Mouse (Mus musculus): ENCODE data around the gene Ralgps1.
"Not testable (repeated sequence)": the region's sequence is repeated elsewhere in the genome, so short reads cannot be mapped to it uniquely, and the experiment has no call there.

Gene Ralgps1

GRCm38 (mm10) chr2:33130526-33131483, 240.5 kb downstream of the Ralgps1 start:
- peak; percentile 99 for DNase-seq

DNA sequence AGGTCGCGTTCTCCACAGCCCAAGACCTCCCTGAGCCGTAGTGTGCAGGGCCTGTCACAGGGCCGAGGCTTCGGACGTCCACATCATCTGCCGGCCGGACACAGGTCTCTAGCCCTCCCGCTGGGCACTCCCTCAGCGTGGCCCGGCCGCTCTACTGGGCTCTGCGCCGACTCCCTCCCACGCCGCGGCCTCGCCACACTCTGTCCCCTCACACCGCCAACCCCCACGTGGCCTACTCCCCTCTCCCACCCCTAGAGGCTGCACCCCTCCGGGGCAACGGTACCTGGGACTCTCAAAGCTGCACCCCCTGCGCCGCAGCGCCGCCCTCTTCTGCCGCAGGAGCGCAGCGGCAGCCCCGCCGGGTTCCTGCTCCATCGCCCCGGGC, 241.2 kb downstream of the Ralgps1 start:
- no peak for DNase-seq

DNA sequence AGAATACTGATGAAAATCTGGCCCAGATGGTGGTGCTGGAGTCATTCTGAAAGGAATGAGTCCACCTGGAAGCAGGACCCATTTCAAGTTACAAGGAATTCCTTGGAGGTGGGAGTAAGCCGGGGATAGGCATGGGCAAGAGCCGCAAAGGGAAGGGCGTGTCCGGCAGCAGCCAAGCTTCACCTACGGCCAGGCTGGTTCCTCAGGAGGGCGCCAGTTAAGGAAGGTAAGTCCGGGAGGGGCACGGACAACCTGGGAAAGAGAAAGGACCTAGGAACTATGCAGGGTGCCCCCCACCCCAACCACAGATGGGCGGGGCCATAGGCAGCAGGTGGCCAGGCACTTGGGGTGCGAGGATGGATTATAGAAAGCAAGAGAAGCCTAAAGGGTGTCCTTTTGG, 241.6 kb downstream of the Ralgps1 start:
- no peak for DNase-seq

DNA sequence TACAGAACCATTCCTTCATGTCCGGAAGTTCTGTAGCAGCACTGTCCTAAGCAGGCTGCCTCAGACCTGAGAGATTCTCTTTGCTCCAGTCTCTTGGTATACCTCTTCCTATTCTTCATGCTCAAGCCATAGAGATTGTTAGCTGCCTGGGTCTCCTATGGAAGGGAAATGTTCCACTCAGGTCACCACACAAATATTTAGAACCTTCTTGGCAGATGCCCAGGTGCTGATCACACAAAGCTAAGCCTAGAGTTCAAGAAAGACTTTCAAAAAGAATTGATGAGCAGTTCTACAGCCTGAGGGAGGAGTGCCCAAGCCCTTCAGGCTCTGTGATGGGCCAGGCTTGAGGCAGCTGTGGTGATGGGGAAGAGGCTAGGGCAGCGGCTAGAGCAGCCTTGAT, 242.3 kb downstream of the Ralgps1 start:
- no peak for DNase-seq

GRCm38 (mm10) chr2:33127271-33127670, 244.0 kb downstream of the Ralgps1 start:
- DNase-seq = no peak

DNA sequence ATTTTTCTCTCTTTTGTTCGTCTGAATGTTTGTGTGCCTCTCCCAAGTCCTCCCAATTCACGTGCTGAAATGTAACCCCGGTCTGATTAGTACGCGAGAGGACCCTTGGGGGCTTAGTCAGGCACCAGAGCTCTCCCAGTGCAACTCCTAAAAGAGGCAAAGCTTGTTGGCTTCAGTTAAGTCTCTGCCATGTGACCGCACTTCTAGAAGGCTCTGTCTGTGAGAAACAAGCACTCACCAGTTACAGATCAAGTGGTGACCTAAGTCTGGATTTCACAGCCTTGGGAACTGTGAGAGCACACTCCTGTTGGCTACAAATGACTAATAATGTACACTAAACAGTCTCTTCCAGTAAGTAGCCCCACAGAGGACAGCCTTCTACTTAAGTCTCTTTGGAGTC, 248.4 kb downstream of the Ralgps1 start:
- DNase-seq = no peak

DNA sequence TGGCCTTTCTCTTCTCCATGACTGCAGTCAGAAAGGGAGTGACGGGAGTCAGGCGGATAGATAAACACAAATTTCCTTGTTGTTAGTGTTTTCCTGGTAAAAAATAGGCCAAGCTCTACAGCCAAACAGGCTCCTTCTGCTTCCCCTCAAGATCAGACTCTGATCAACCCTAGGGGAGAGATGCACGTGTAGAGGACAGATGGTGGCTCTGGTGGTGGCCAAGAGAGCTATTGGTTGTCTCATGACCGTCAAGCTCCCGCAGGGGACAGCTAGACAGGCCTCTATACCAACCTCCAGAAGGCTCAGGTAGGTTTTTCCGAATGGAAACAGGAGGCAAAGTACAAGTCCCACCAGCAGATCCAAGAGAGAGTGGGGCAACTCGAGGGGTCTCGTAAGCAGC, 270.8 kb downstream of the Ralgps1 start:
- no peak for DNase-seq

DNA sequence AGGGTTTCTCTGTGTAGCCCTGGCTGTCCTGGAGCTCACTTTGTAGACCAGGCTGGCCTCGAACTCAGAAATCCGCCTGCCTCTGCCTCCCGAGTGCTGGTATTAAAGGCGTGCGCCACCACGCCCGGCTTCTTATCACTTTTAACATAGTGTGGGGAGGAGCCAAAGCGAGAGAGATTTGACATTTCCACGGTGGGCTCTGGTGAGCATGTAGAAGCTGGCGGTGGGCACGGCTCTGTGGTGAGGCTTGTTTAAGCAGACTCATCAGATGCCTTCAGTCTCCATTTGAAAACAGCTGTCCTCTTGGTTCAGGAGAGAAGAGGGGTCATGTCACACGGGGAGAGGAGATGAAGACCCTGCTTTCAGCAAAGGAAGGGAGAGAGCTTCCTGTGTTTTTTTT, 274.0 kb downstream of the Ralgps1 start:
- not testable (repeated sequence) for DNase-seq

DNA sequence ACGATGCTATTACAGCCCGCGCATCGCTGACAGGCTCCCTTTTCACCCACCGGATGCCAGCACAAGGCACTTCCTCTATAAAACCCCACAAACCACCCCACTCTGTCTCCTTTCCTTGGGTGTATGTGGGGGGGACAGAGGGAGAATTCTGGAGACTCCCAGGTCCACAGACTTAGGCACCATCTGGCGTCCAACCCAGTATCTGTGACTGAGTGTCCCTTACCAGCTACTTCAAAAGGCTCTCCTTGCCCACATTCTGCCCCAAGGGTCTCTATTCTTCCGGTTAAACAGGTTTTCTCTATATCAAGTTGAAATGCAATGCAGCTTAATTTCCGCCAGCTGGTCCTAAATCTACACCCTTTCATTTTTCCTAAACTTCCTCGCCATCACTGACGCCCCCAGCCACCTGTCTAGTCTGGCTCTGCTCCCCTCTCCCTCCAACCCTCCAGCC, 276.0 kb downstream of the Ralgps1 start:
- DNase-seq = no peak

GRCm38 (mm10) chr2:33090620-33091520, 280.4 kb downstream of the Ralgps1 start:
- no peak for DNase-seq

- DNase-seq = not testable (repeated sequence)
Measured at GRCm38 (mm10) chr2:33090033-33090400, 281.3 kb downstream of the Ralgps1 start.

DNA sequence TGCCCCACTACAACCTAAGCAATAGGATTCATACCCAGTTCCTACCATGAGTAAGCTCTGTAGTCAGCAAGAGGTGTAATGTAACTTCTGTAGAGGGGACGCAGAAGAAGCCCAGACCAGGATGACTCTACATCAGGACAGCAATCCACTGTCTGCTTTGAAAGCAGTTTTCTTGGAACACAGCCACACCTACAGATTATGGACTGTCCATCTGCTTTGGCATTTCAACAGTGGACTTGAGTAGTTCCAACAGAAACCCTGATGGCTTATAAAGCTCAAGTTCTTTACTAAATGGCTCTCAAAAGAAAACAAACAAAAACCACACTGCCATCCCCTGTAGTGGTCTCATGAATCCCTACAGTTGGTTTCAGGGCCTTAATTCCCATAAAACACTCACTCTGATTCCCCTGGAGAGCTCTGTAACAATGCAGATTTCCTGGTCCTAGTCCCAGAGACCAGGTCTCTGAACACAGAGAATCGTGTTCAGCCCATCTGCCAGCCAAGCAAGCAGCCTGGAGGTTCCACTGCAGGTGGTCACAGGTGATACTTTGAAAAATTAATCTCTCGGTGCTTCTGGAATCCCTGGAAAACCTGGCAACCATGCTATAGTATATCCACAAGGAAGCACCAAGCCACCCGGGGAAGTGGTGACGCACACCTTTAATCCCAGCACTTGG, 281.8 kb downstream of the Ralgps1 start:
- DNase-seq = no peak

DNA sequence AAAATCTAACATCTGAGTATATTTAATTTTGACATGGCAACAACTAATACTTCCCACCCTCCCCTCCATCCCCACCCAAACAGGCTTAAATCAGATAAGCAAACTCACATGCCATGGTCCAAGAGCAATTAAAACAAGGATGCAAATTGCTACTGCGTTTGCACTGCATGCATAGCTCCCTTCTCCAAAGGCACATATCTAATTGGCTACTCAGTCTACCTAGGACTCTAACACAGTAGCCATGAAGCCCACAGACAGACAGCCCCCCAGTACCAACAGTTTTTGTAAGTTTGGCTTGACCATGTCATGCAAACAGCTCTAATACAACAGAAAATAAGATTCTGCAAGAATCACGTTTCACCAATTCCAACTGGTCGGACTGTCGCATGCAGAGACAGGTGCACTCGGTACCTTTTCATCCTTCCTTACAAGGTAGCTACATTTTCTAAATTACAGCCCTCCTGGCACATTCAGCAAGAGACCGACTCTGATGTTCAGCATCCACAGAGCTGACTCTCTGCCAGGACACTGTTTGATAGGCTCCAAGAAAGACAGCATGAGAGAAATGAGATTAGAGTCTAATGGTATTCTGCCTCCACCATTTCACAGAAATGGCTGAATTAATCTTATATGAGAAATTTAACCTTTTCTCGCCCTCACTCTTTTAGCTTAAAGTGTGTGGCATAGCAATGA, 284.5 kb downstream of the Ralgps1 start:
- DNase-seq = no peak

- DNase-seq = no peak
Measured at GRCm38 (mm10) chr2:33086016-33086596, 285.2 kb downstream of the Ralgps1 start.

- no peak for DNase-seq
Measured at GRCm38 (mm10) chr2:33084221-33084620, 287.1 kb downstream of the Ralgps1 start.

Measured in kidney, adult 11 months (tissue).